Mouse (Mus musculus) urinary bladder, adult 2 months (tissue): ENCODE measurements around the gene Endog. TPM values are rescaled to one million over a fixed set of nuclear protein-coding genes. Genes with fewer than 3 reads are reported as not detected.
A peak's percentile ranks its signal among the peaks of the same experiment; 100 is the strongest.
"Not testable (repeated sequence)": the region's sequence is repeated elsewhere in the genome, so short reads cannot be mapped to it uniquely, and the experiment has no call there.

Experiments used
- DNase-seq: peaks from one replicate; pipeline ENCODE4 v3.0.0; 2022; ENCODE audit warnings: low spot score
- polyA plus RNA-seq: library from polyadenylated mRNA; depleted of rRNA; stranded (reverse); fragments of >200 nt; gene quantifications from 2 replicates; pipeline ENCODE4 v1.2.3, GENCODE M21; 2012; rRNA removed

The Endog gene
- polyA plus RNA-seq = 26.0 and 26.4 TPM in 2 replicates

GRCm38 (mm10) chr2:30171371-30171996, at the start of gene Endog:
Gene Endog (plus strand): TSS chr2:30171493.
- DNase-seq = peak; percentile 76

GRCm38 (mm10) chr2:30122766-30123165, 48.5 kb upstream of the Endog start:
- DNase-seq = no peak

- DNase-seq = no peak
Observed at GRCm38 (mm10) chr2:30123729-30124471, 47.4 kb upstream of the Endog start.

GRCm38 (mm10) chr2:30124472-30125274, 46.6 kb upstream of the Endog start, which contains the start of gene Zer1:
Gene Zer1 (minus strand): TSS chr2:30124585.
- DNase-seq = peak; percentile 89

GRCm38 (mm10) chr2:30128789-30129188, 42.5 kb upstream of the Endog start:
- DNase-seq = no peak

- DNase-seq = no peak
Observed at GRCm38 (mm10) chr2:30130156-30130555, 41.1 kb upstream of the Endog start.

- not testable (repeated sequence) for DNase-seq
Observed at GRCm38 (mm10) chr2:30131240-30131639, 40.1 kb upstream of the Endog start.

GRCm38 (mm10) chr2:30132801-30133612, 38.3 kb upstream of the Endog start:
- DNase-seq = no peak

- peak; percentile 97 for DNase-seq
Observed at GRCm38 (mm10) chr2:30133613-30134377, 37.5 kb upstream of the Endog start, which contains the start of gene Tbc1d13. Gene Tbc1d13 (plus strand): TSS chr2:30133746.

- no peak for DNase-seq
Observed at GRCm38 (mm10) chr2:30134378-30134711, 36.9 kb upstream of the Endog start.

GRCm38 (mm10) chr2:30134928-30135620, 36.2 kb upstream of the Endog start:
- DNase-seq = no peak

GRCm38 (mm10) chr2:30136458-30136857, 34.8 kb upstream of the Endog start:
- no peak for DNase-seq

GRCm38 (mm10) chr2:30140021-30140420, 31.3 kb upstream of the Endog start:
- DNase-seq = not testable (repeated sequence)

- DNase-seq = no peak
Observed at GRCm38 (mm10) chr2:30144436-30144835, 26.9 kb upstream of the Endog start.

GRCm38 (mm10) chr2:30147466-30147865, 23.8 kb upstream of the Endog start:
- DNase-seq = no peak

GRCm38 (mm10) chr2:30151840-30152239, 19.5 kb upstream of the Endog start:
- DNase-seq = no peak

GRCm38 (mm10) chr2:30152616-30153015, 18.7 kb upstream of the Endog start:
- no peak for DNase-seq

- DNase-seq = not testable (repeated sequence)
Observed at GRCm38 (mm10) chr2:30159871-30160270, 11.4 kb upstream of the Endog start.

GRCm38 (mm10) chr2:30161809-30162208, 9.5 kb upstream of the Endog start:
- no peak for DNase-seq

- DNase-seq = no peak
Observed at GRCm38 (mm10) chr2:30164340-30164932, 6.9 kb upstream of the Endog start.
